Mouse (Mus musculus) inflammation-experienced regulatory T-cells, adult 6 months (primary cell): Measurements from ENCODE around the gene Slc30a6. TPM values are rescaled to one million over a fixed set of nuclear protein-coding genes. Genes with fewer than 3 reads are reported as not detected.
"Not testable (repeated sequence)": the region's sequence is repeated elsewhere in the genome, so short reads cannot be mapped to it uniquely, and the experiment has no call there.

Experiments used
- ATAC-seq: one replicate; pipeline ENCODE4 v1.8.0; 2017
- polyA plus RNA-seq, 3 experiments: library from polyadenylated mRNA; unstranded; fragments of 100-300 nt; shearing (Covaris generic); gene quantifications; one replicate each; pipeline ENCODE4 v1.2.1; 2017

The Slc30a6 gene
- polyA plus RNA-seq, 3 experiments from 2014 or later = 27.6 to 31.2 (median 30.9) TPM

GRCm38 (mm10) chr17:74449776-74450175 is 54.4 kb downstream of the Slc30a6 start:
- no peak for ATAC-seq

- no peak for ATAC-seq
Measured at GRCm38 (mm10) chr17:74453928-74454327, 58.5 kb downstream of the Slc30a6 start.

GRCm38 (mm10) chr17:74454660-74455059 is 59.3 kb downstream of the Slc30a6 start:
- no peak for ATAC-seq

DNA sequence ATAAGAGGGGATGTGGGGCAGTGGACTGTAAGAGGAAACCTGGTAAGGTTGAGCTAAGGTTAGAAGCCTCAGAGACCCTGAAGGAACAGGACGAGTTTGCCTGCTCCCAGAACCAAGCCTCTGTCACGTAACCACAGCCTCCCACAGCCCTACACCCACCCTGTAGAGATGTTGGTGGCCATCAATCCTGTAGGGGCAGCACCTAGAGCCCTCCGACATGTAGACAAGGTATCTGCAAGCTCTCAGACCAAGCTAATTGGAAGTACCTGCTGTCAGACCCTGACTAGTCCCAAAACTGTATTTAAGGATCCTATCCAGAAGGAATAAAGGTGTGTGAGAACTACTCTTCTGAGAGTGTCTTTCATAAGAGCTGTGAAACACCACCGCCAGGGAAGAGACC is 60.0 kb downstream of the Slc30a6 start:
- no peak for ATAC-seq

DNA sequence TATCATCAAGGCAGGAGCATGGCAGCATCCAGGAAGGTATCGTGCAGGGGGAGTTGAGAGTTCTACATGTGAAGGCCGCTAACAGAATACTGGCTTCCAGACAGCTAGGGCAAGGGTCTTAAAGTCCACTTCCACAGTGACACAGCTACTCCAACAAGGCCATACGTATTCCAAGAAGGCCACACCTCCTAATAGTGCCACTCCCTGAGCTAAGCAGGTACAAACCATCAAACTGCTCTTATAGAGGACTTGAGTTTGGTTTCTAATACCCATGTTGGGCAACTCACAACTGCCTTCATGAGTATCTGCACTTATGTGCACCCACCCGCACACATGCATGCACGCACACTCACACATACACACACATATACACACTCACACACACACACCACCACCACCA is 61.4 kb downstream of the Slc30a6 start:
- ATAC-seq = no peak

DNA sequence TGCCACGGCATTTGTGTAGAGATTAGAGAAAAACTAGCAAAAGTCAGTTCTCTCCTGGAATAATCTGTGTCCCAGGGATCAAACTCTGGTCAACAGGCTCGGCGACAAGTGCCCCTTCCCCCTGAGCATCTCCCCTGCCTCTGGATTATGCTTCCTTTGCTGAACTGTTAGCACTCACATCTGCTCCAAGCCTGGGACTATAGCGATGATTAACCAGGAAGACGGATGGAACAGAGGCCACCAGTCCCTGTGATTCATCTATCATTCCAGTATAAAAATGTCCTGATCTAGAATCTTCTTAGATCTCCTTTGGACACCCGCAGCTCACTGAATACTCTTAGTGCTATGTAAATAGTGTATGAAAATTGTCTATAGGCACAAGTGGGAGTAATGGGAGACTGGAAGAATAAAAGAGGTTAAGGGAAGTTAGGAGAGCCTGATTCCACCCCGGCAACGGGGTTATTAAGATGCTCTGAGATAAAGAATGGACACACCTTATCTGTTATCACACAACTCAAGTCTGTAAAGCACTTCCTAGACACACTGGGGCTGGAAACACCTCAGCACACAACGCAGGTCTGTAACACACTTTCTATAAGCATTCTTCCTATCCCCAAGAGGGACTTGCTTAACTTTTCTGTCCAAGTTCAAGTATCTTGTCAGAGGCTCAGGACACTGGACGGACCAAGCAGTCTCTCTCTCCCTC is 62.7 kb downstream of the Slc30a6 start:
- no peak for ATAC-seq

GRCm38 (mm10) chr17:74458711-74459408 is 63.5 kb downstream of the Slc30a6 start, which contains the start of gene Nlrc4:
Nlrc4 (minus strand) TSS chr17:74459142.
- ATAC-seq = no peak

- ATAC-seq = no peak
Measured at GRCm38 (mm10) chr17:74463510-74463909, 68.1 kb downstream of the Slc30a6 start.

GRCm38 (mm10) chr17:74467981-74468380 is 72.6 kb downstream of the Slc30a6 start:
- not testable (repeated sequence) for ATAC-seq

GRCm38 (mm10) chr17:74470133-74470532 is 74.7 kb downstream of the Slc30a6 start:
- ATAC-seq = not testable (repeated sequence)

Other genes starting within 250 kb of the Slc30a6 start
- 10 to 100 TPM; 37.6 to 61.9 (median 45.4) TPM for gene Memo1, start 100.1 kb upstream of the Slc30a6 start, polyA plus RNA-seq
- gene Dpy30, start 71.7 kb upstream of the Slc30a6 start, polyA plus RNA-seq = 100 to 1,000 TPM; 141 to 185 (median 142) TPM
- 10 to 100 TPM in 2 of 3 experiments, 1 to 10 TPM in 1; 8.6 to 12.0 (median 11.1) TPM for gene Spast, start 56.6 kb upstream of the Slc30a6 start, polyA plus RNA-seq
- 1 to 10 TPM in 1 of 3 experiments, under 1 TPM in 2; 0.83 to 1.1 (median 0.93) TPM for gene Nlrc4, start 63.5 kb downstream of the Slc30a6 start, polyA plus RNA-seq
- 10 to 100 TPM in 2 of 3 experiments, 1 to 10 TPM in 1; 9.2 to 20.0 (median 17.8) TPM for gene Yipf4, start 93.9 kb downstream of the Slc30a6 start, polyA plus RNA-seq
- 100 to 1,000 TPM; 182 to 257 (median 187) TPM for gene Birc6, start 132.7 kb downstream of the Slc30a6 start, polyA plus RNA-seq